7 mouse cellular contexts compared by ENCODE assay signal in the genomic region with DNA sequence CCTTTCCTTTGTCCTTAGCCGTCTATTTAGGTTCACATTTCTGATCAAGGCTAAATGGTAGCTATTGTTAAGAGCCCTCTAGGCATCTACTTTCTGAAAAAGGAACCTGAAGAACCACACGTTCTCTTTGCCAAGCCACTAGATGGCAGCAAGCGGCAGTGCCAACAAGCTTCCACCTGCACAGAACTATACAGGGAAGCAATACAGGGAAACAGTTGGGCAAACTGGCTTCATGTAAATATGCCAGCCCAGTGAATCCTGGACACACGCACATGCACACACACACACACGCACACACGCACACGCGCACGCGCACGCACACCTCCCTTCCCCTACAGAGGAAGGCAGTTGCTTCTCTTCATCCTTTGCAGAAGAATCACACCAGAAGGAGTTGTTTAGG. TPM values are rescaled to one million over a fixed set of nuclear protein-coding genes. Genes with fewer than 3 reads are reported as not detected.
DNase-seq lines count a peak whose midpoint lies in the region; ATAC-seq lines count a peak whose summit lies in the region.

No protein-coding gene starts in this region.

- no peaks in the 10 kb centered on the region for H3K27me3 ChIP-seq in forebrain, embryonic 14.5 days (replicated peaks; ENCODE audit: control insufficient read depth, insufficient read depth, low read length)
- no peaks in the 10 kb centered on the region for H3K27me3 ChIP-seq in hindbrain, embryonic 14.5 days (ENCODE audit: control insufficient read depth, insufficient read depth, low read length)
- peaks cover 2% of the 10 kb centered on the region for H3K27me3 ChIP-seq in megakaryocyte, embryonic 14.5 days (replicated peaks)

- H3K4me2 ChIP-seq in forebrain, embryonic 14.5 days (ENCODE audit: low read length): no peak overlapping the region
- H3K4me2 ChIP-seq in hindbrain, embryonic 14.5 days (replicated peaks): no peak overlapping the region

- H3K9me3 ChIP-seq in forebrain, embryonic 14.5 days (replicated peaks; ENCODE audit: control insufficient read depth, low read length): no peaks in the 10 kb centered on the region
- H3K9me3 ChIP-seq in hindbrain, embryonic 14.5 days (ENCODE audit: control insufficient read depth, low read length): no peaks in the 10 kb centered on the region
- H3K9me3 ChIP-seq in megakaryocyte, embryonic 14.5 days: no peaks in the 10 kb centered on the region

- no peak overlapping the region for H3K9ac ChIP-seq in forebrain, embryonic 14.5 days (ENCODE audit: low read length)
- H3K9ac ChIP-seq in hindbrain, embryonic 14.5 days: no peak overlapping the region

- H3K4me3 ChIP-seq in forebrain, embryonic 14.5 days (ENCODE audit: low read depth, low read length): no peak overlapping the region
- H3K4me3 ChIP-seq in hindbrain, embryonic 14.5 days (replicated peaks; ENCODE audit: low read length): no peak overlapping the region
- peak overlapping the region; percentile 53 for H3K4me3 ChIP-seq in megakaryocyte, embryonic 14.5 days (replicated peaks)

- peak; percentile 69 for DNase-seq in R1 (ENCODE audit: low read depth, low spot score)
- DNase-seq in forebrain, embryonic 14.5 days (ENCODE audit: low spot score): peak; percentile 90
- peak; percentile 82 for DNase-seq in hindbrain, embryonic 14.5 days (ENCODE audit: low spot score)
- DNase-seq in layer of hippocampus, postnatal 10 days (ENCODE audit: low spot score in 2 of 2): peak; percentile 59 to 78
- peak; percentile 69 for DNase-seq in right cerebral cortex, postnatal 14 days

- no peaks in the 10 kb centered on the region for H3K36me3 ChIP-seq in forebrain, embryonic 14.5 days (ENCODE audit: control insufficient read depth, insufficient read depth, low read length)
- H3K36me3 ChIP-seq in hindbrain, embryonic 14.5 days (replicated peaks; ENCODE audit: control insufficient read depth, insufficient read depth): no peaks in the 10 kb centered on the region
- no peaks in the 10 kb centered on the region for H3K36me3 ChIP-seq in megakaryocyte, embryonic 14.5 days (replicated peaks; ENCODE audit: low read length)

- WGBS in forebrain, embryonic 14.5 days: 26% methylated on average over 11 of the region's 11 CpGs
- 32% methylated on average over 11 of the region's 11 CpGs for WGBS in hindbrain, embryonic 14.5 days

- peak; percentile 86 for ATAC-seq in cerebellum, adult (ENCODE audit: insufficient number of reproducible peaks, low FRiP score, low TSS enrichment)
- peak; percentile 84 for ATAC-seq in forebrain, embryonic 14.5 days
- peak; percentile 90 for ATAC-seq in hindbrain, embryonic 14.5 days (ENCODE audit: low FRiP score)

- no peaks in the 10 kb centered on the region for H3K4me1 ChIP-seq in forebrain, embryonic 14.5 days (ENCODE audit: control insufficient read depth, insufficient read depth, low read length)
- no peaks in the 10 kb centered on the region for H3K4me1 ChIP-seq in hindbrain, embryonic 14.5 days (replicated peaks; ENCODE audit: control insufficient read depth, insufficient read depth, low read length)
- peaks cover 9% of the 10 kb centered on the region for H3K4me1 ChIP-seq in megakaryocyte, embryonic 14.5 days

- H3K27ac ChIP-seq in forebrain, embryonic 14.5 days (ENCODE audit: low read depth, low read length): no peak overlapping the region
- no peak overlapping the region for H3K27ac ChIP-seq in hindbrain, embryonic 14.5 days

RNA-seq across cellular contexts. Expression of a gene that starts 7.1 kb away (rescaled TPM):
- polyA plus RNA-seq in forebrain, embryonic 14.5 days (2014; fragmentation: Nextera tagmentation; extraction: Ambion mirVana): 0.10 TPM in 1 of 2 replicates, not detected in the other
- polyA plus RNA-seq in hindbrain, embryonic 14.5 days (2014; fragmentation: Nextera tagmentation; extraction: Ambion mirVana): 0.35 and 0.98 TPM in 2 replicates
- not detected for total RNA-seq in layer of hippocampus, postnatal 10 days (2021)
- not detected in 2 replicates for polyA plus RNA-seq in megakaryocyte, embryonic 14.5 days (2012; ENCODE audit: insufficient read depth, low replicate concordance)
